Mouse (Mus musculus) hindbrain, embryonic 16.5 days (tissue): ENCODE data around the gene Olfr1219. TPM values are rescaled to one million over a fixed set of nuclear protein-coding genes. Genes with fewer than 3 reads are reported as not detected.

Source experiments
- polyA plus RNA-seq: library from polyadenylated mRNA; unstranded; fragments of >200 nt; fragmentation: Nextera tagmentation; extraction: Ambion mirVana; gene quantifications from 2 replicates; pipeline ENCODE4 v1.2.1, GENCODE M21; 2015

Olfr1219 gene
- polyA plus RNA-seq, 1 experiment from 2014 or later = not detected

Other genes starting within 250 kb of the Olfr1219 start
- gene Olfr1204, start 234.2 kb downstream of the Olfr1219 start, polyA plus RNA-seq = not detected in 2 replicates
- gene Olfr1206, start 220.3 kb downstream of the Olfr1219 start, polyA plus RNA-seq = not detected in 2 replicates
- not detected in 2 replicates for gene Olfr1208, start 181.2 kb downstream of the Olfr1219 start, polyA plus RNA-seq
- gene Olfr1209, start 168.4 kb downstream of the Olfr1219 start, polyA plus RNA-seq = not detected in 2 replicates
- not detected in 2 replicates for gene Olfr1211, start 145.4 kb downstream of the Olfr1219 start, polyA plus RNA-seq
- not detected in 2 replicates for gene Olfr1212, start 129.5 kb downstream of the Olfr1219 start, polyA plus RNA-seq
- gene Gm13762, start 103.2 kb downstream of the Olfr1219 start, polyA plus RNA-seq = not detected in 2 replicates
- not detected in 2 replicates for gene Olfr1214, start 90.9 kb downstream of the Olfr1219 start, polyA plus RNA-seq
- not detected in 2 replicates for gene Olfr1215, start 76.5 kb downstream of the Olfr1219 start, polyA plus RNA-seq
- not detected in 2 replicates for gene Olfr1216, start 65.2 kb downstream of the Olfr1219 start, polyA plus RNA-seq
- not detected in 2 replicates for gene Olfr1217, start 51.4 kb downstream of the Olfr1219 start, polyA plus RNA-seq
- gene Olfr1218, start 22.3 kb downstream of the Olfr1219 start, polyA plus RNA-seq = not detected in 2 replicates
- not detected in 2 replicates for gene Olfr1220, start 23.3 kb upstream of the Olfr1219 start, polyA plus RNA-seq
- gene Olfr1221, start 33.8 kb upstream of the Olfr1219 start, polyA plus RNA-seq = not detected in 2 replicates
- gene Olfr1222, start 49.5 kb upstream of the Olfr1219 start, polyA plus RNA-seq = not detected in 2 replicates
- not detected in 2 replicates for gene Olfr1223, start 68.0 kb upstream of the Olfr1219 start, polyA plus RNA-seq
- gene Olfr1224-ps1, start 80.6 kb upstream of the Olfr1219 start, polyA plus RNA-seq = not detected in 2 replicates
- not detected in 2 replicates for gene Olfr1225, start 91.2 kb upstream of the Olfr1219 start, polyA plus RNA-seq
- gene Olfr1226, start 116.5 kb upstream of the Olfr1219 start, polyA plus RNA-seq = not detected in 2 replicates
- not detected in 2 replicates for gene Olfr1228, start 170.5 kb upstream of the Olfr1219 start, polyA plus RNA-seq
- gene Olfr1229, start 204.5 kb upstream of the Olfr1219 start, polyA plus RNA-seq = not detected in 2 replicates
- gene Olfr1230, start 213.8 kb upstream of the Olfr1219 start, polyA plus RNA-seq = not detected in 2 replicates
- gene Olfr1231, start 223.6 kb upstream of the Olfr1219 start, polyA plus RNA-seq = not detected in 2 replicates
- not detected in 2 replicates for gene Olfr1232, start 246.2 kb upstream of the Olfr1219 start, polyA plus RNA-seq